Mouse (Mus musculus): ENCODE results near the gene Mycbpap.

GRCm38 (mm10) chr11:94528879-94529278 is 7.3 kb upstream of the Mycbpap start:
- TF ChIP-seq CTCF (IDR thresholded peaks at IDR 0.05; ENCODE audit: insufficient read depth, low read length), result no peak
- TF ChIP-seq POLR2A (IDR thresholded peaks at IDR 0.05; ENCODE audit: borderline replicate concordance, extremely low read depth, low read depth, low read length), result no peak

All from lung, adult 2 months (tissue).